Mouse (Mus musculus) liver, embryonic 14.5 days (tissue): ENCODE results near the gene Tmem253.

ENCODE experiments used
- CTCF ChIP-seq: IDR thresholded peaks from 2 replicates; pipeline ENCODE4 v1.5.1; 2016; ENCODE audit warnings: antibody characterized with exemption, low read depth, control low read depth
- EP300 ChIP-seq: IDR thresholded peaks from 2 replicates; pipeline ENCODE4 v1.6.1; 2016; ENCODE audit warnings: antibody characterized with exemption, low read depth

GRCm38 (mm10) chr14:52020486-52021137 lies 5.2 kb downstream of the Tmem253 start, which contains the start of gene Zfp219:
- TF ChIP-seq CTCF (peak; percentile 94), EP300 (peak; percentile 15; the same call in 1 of the 2 replicates)
